Mouse (Mus musculus) spleen, postnatal 0 days (tissue): ENCODE data around the gene Eri3. TPM values are rescaled to one million over a fixed set of nuclear protein-coding genes. Genes with fewer than 3 reads are reported as not detected.

Experiments
- polyA plus RNA-seq: library from polyadenylated mRNA; unstranded; fragments of >200 nt; fragmentation: Nextera tagmentation; extraction: Ambion mirVana; gene quantifications from 2 replicates; pipeline ENCODE4 v1.2.1, GENCODE M21; 2015

Gene Eri3
- 53.6 and 57.4 TPM in 2 replicates for polyA plus RNA-seq

GRCm38 (mm10) chr4:117550140-117550851 is at the start of gene Eri3:
Gene Eri3 (plus strand): TSS chr4:117550365.

GRCm38 (mm10) chr4:117681931-117682461 is 131.8 kb downstream of the Eri3 start, which contains the start of gene Dmap1:
Gene Dmap1 (minus strand): TSS chr4:117682273.

Other genes with a start within 250 kb of the Eri3 start
- 42.7 and 49.0 TPM in 2 replicates for gene Rnf220, start 53.3 kb upstream of the Eri3 start, polyA plus RNA-seq
- gene Dmap1, start 131.9 kb downstream of the Eri3 start, polyA plus RNA-seq = 30.8 and 32.1 TPM in 2 replicates
- gene Gm12845, start 174.0 kb downstream of the Eri3 start, polyA plus RNA-seq = not detected in 2 replicates
- not detected in 2 replicates for gene Klf17, start 215.3 kb downstream of the Eri3 start, polyA plus RNA-seq